Mouse (Mus musculus) heart, embryonic 11.5 days (tissue): ENCODE measurements around the gene Egfl8. TPM values are rescaled to one million over a fixed set of nuclear protein-coding genes. Genes with fewer than 3 reads are reported as not detected.

Experiments
- ATAC-seq: fragments of 200-750 bp; cut with Nextera tagmentation; replicated peaks from 2 replicates; pipeline ENCODE4 v1.8.0; 2017; ENCODE audit warnings: moderate library complexity; ENCODE audit not compliant: insufficient number of reproducible peaks, low FRiP score, low TSS enrichment
- H3K27ac ChIP-seq: fragments of 300-500 bp; sonication (generic); 2 replicates; pipeline ENCODE4 v1.5.1; 2014; ENCODE audit warnings: mild to moderate bottlenecking, low read depth, low read length
- H3K27me3 ChIP-seq: fragments of 300-500 bp; sonication (generic); 2 replicates; pipeline ENCODE4 v1.6.1; 2014; ENCODE audit warnings: mild to moderate bottlenecking, low read length, mixed read lengths; ENCODE audit not compliant: control insufficient read depth, insufficient read depth
- H3K36me3 ChIP-seq: fragments of 300-500 bp; sonication (generic); 2 replicates; pipeline ENCODE4 v1.6.1; 2014; ENCODE audit warnings: mild to moderate bottlenecking, low read length, moderate library complexity, mixed read lengths; ENCODE audit not compliant: control insufficient read depth, insufficient read depth
- H3K4me1 ChIP-seq: fragments of 300-500 bp; sonication (generic); 2 replicates; pipeline ENCODE4 v1.6.1; 2014; ENCODE audit warnings: low read length; ENCODE audit not compliant: control insufficient read depth, insufficient read depth
- H3K4me2 ChIP-seq: fragments of 300-500 bp; sonication (generic); 2 replicates; pipeline ENCODE4 v1.6.1; 2014; ENCODE audit warnings: mild to moderate bottlenecking, moderate library complexity
- H3K4me3 ChIP-seq: fragments of 300-500 bp; sonication (generic); 2 replicates; pipeline ENCODE4 v1.5.1; 2014; ENCODE audit warnings: low read depth, low read length
- H3K9ac ChIP-seq: fragments of 300-500 bp; sonication (generic); 2 replicates; pipeline ENCODE4 v1.6.1; 2014; ENCODE audit warnings: mild to moderate bottlenecking, low read depth, low read length, moderate library complexity
- H3K9me3 ChIP-seq: fragments of 300-500 bp; sonication (generic); replicated peaks from 2 replicates; pipeline ENCODE4 v1.6.1; 2016; ENCODE audit warnings: low read length; ENCODE audit not compliant: control insufficient read depth
- WGBS: fragments of 180-500 bp; shearing (Covaris S2); extraction: QIAGEN DNeasy Blood & Tissue Kit; methylation state at CpG from one replicate; pipeline ENCODE4 v1.1.7; 2014; ENCODE audit not compliant: insufficient replicate concordance; 5-methylcytosine and 5-hydroxymethylcytosine counted together
- polyA plus RNA-seq: library from polyadenylated mRNA; unstranded; fragments of >200 nt; fragmentation: Nextera tagmentation; extraction: Ambion mirVana; gene quantifications from 2 replicates; pipeline ENCODE4 v1.2.1, GENCODE M21; 2014

Egfl8 gene
- polyA plus RNA-seq, 1 experiment from 2014 or later: 0.82 TPM

DNA sequence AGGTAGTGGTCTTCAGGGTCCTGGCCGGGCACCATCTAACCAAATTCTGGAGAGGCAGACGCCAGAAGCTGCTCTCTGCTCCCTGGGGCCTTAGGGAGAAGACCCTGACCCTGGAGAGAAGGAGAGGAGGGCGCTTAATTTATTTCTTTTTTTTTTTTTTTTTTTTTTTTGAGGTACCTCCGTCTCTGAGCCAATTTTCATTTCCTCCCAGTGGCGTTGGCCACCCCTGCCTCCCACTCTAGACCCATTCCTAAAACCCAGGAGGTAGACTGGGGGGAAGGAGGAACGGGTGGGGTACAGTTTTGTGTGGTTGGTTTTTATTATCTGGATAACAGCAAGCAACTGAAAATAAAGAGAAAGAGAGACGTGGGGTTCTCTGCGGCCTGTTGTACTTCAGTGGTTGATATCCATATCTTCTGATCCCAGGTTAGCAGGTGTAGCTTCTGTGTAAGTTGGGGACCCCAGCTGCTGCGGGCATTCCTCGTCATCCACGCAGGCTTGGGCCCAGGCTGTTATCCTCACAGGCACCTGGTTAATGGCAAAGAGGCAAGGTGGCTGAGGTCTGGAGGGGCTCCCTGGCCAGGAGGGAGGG, 2.6 kb downstream of the Egfl8 start:
- no peak for ATAC-seq
- Histone ChIP-seq H3K4me3 (no peak overlapping the region), H3K36me3 (peaks cover 13% of the 10 kb centered on the region), H3K9me3 (no peaks in the 10 kb centered on the region), H3K27ac (no peak overlapping the region), H3K27me3 (no peaks in the 10 kb centered on the region), H3K4me2 (no peak overlapping the region), H3K9ac (no peak overlapping the region), H3K4me1 (peaks cover 8% of the 10 kb centered on the region)
- 85% methylated on average over 11 of the region's 11 CpGs for WGBS

DNA sequence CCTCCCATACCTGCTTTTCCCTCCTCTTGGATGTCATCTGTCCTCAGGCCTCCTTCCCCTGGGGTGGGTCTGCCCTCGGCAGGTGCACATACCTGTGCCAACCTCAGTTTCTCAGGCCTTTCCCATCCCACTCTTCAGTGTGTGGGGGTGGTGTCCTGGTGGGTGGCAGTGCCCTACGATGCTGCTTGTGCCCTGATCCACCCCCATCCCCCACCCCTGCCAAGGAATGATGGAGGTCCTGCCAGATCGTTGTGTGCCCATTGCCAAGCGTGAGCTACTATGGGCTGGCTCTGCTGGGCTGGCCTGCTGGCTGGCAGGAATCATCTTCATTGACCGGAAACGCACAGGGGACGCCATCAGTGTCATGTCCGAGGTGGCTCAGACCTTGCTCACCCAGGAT, 4.7 kb downstream of the Egfl8 start:
- 92% methylated on average over 8 of the region's 8 CpGs for WGBS
- Histone ChIP-seq H3K36me3 (peaks cover 13% of the 10 kb centered on the region), H3K4me1 (peaks cover 17% of the 10 kb centered on the region), H3K9me3 (no peaks in the 10 kb centered on the region), H3K9ac (no peak overlapping the region), H3K27ac (no peak overlapping the region), H3K27me3 (no peaks in the 10 kb centered on the region), H3K4me2 (no peak overlapping the region), H3K4me3 (no peak overlapping the region)
- no peak for ATAC-seq

DNA sequence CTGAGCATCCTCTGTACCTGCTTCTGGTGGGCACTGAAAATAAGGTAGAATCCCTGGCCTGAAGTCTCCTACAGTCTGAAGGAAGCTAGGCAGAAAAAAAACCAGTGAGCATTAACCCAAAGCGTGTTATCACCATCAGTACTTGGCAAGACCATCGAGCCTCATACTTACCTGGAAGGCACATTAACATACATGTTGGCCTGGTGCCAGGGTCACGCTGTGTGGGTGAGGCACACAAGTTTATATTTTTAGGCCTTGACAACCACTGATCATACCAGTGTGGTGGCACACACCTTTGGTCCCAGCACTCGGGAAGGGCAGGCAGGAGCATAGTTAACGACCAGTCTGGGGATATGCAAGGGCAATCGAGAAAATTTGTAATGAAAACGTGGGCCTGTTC, 7.8 kb downstream of the Egfl8 start:
- Histone ChIP-seq H3K36me3 (peaks cover 11% of the 10 kb centered on the region), H3K4me2 (no peak overlapping the region), H3K27ac (no peak overlapping the region), H3K4me1 (peaks cover 27% of the 10 kb centered on the region), H3K4me3 (no peak overlapping the region), H3K27me3 (no peaks in the 10 kb centered on the region), H3K9me3 (no peaks in the 10 kb centered on the region), H3K9ac (no peak overlapping the region)
- ATAC-seq: no peak
- 87% methylated on average over 7 of the region's 7 CpGs for WGBS

DNA sequence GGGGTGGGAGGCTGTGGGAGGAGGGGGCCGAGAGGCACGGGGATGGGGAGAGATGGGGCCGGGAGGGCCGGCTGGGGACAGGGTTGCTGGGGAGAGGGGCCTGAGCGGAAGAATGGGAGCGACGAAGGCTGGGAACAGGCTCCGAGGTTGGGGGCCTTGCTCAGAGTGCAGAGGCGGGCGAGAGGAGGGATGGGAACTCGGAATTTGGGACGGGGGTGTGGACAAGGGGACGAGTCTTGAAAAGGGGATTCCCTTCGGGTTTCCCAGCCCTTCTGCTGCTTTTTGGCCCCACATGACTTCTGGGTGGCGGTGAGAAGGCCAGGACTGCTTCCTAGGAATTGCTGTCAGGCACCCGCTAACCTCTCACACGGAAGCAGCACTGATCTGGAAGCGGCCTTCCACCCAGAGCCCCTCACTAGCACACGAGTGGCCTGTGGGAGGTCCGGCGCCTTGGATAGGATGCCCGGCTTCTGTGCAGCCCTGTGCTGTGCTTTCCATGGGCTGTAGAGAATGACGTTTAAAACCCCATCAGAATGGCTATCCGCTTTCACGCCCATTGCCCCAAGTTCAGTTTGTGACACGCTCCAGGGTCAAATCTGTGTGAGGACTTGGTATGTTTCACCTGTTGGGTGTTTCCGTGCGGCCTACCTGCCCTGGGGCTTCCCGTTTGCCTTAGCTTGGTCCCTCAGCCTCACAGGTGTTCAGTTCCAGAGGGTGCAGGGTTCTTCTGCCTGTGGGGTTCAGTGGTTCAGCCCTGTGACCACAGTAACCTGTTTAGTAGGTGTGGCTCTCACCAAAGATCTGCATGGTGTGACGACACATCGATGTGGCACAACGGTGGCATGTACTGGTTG, 9.4 kb downstream of the Egfl8 start:
- H3K4me2 ChIP-seq: peak overlapping the region; percentile 99
- peaks cover 35% of the 10 kb centered on the region for H3K4me1 ChIP-seq
- peak overlapping the region; percentile 99 for H3K4me3 ChIP-seq
- no peak for ATAC-seq
- H3K27me3 ChIP-seq: no peaks in the 10 kb centered on the region
- WGBS: 15% methylated on average over 32 of the region's 32 CpGs
- peaks cover 4% of the 10 kb centered on the region for H3K36me3 ChIP-seq
- peak overlapping the region; percentile 91 for H3K9ac ChIP-seq
- H3K9me3 ChIP-seq: no peaks in the 10 kb centered on the region
- H3K27ac ChIP-seq: peak overlapping the region; percentile 91

DNA sequence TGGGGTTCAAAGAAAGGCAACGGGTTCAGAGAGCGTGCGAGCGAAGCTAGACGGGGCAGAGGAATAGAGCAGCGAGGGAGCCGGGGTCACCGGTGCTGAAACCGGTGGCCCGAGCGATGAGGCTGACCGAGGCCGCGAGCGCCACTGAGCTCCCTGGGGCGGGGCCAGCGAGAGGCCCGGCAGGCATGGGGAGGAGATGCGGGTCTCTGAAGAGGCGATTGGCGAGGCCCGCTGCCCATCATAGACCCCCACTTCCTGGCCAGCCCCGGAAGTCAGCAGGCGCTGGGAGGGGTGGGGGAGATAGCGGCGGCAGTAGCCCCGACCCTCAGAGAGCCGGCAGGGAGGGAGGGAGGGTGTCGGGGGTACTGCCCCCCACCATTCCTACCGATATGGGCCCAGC, 10.2 kb downstream of the Egfl8 start:
- peak; percentile 55 for ATAC-seq
- WGBS: 1% methylated on average over 26 of the region's 30 CpGs
- Histone ChIP-seq H3K27ac (peak overlapping the region; percentile 91), H3K27me3 (no peaks in the 10 kb centered on the region), H3K4me1 (peaks cover 35% of the 10 kb centered on the region), H3K4me2 (peak overlapping the region; percentile 99), H3K9ac (peak overlapping the region; percentile 91), H3K9me3 (no peaks in the 10 kb centered on the region), H3K4me3 (peak overlapping the region; percentile 99), H3K36me3 (no peaks in the 10 kb centered on the region; the same call in 1 of the 2 replicates)

DNA sequence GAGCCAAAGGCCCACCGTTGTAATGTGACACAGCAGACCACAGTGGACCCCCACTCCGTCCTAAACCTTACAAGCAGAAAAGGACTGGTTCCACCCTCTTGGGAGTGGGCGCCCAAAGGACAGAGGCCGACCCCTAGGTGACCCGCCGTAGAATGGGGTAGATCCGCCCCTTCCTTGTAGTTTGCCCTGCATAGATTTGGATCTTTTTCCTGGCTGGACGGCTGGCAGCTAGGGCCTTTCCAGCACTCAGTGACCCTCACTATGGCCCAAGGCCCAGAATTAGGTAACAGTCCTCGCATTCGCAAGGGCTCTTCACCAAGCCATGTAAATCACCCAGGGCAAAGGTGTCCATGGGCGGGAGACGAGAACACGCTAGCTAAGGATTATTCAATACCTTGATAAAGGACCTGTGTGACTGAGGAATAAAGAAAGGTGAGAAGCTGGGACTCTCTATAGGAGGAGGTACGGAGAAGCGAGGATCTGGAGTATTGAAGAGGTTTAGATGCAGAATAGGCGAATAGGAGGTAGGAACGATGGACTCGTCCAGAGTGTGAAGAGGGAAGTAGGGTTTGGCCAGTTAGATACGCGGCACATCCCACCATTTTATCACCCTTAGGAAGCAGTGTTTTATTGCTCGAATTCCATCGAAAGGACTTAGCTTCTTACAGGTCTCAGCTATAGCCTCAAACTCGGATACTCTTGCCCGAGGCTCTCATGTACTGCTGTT, 11.1 kb downstream of the Egfl8 start:
- WGBS: 16% methylated on average over 24 of the region's 24 CpGs
- no peak for ATAC-seq

DNA sequence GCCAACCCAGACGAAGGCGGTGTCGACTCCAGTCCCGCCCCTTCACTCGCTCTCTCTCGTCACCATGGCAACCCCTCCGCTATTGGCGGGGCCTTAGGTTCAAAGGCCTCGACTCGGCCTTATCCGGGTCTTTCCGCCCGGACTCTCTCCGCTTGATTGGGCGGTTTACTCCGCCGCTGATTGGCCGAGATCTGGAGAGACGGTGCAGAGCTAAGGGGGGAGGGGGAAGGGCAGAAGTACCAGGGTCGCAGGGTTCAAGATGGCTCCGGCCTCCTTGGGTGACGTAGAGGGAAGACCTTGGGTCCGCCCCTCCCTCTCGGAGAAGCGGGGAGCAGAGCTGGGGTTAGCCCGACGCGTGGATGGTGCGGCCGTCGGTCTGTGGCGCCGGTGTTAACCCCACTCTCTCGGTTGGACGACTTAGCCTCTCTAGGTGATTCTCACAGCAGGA, 11.7 kb downstream of the Egfl8 start, which contains the start of gene Agpat1:
Gene Agpat1 (plus strand): TSS at position 202 of the 448 bp plus-strand sequence.
- Histone ChIP-seq H3K9me3 (no peaks in the 10 kb centered on the region), H3K27ac (peak within 1 kb of the TSS; percentile 91), H3K36me3 (peaks cover 6% of the 10 kb centered on the region), H3K27me3 (no peaks in the 10 kb centered on the region), H3K4me2 (peak within 1 kb of the TSS; percentile 99), H3K9ac (peak within 1 kb of the TSS; percentile 86), H3K4me1 (peaks cover 38% of the 10 kb centered on the region), H3K4me3 (peak within 1 kb of the TSS; percentile 99)
- ATAC-seq: peak; percentile 87
- 0% methylated on average over 33 of the region's 35 CpGs for WGBS

More for the DNA sequence above, 11.1 kb downstream of the Egfl8 start:
- Histone ChIP-seq H3K27ac (peak overlapping the region; percentile 91), H3K36me3 (peaks cover 6% of the 10 kb centered on the region), H3K27me3 (no peaks in the 10 kb centered on the region), H3K4me3 (peak overlapping the region; percentile 99), H3K9ac (peak overlapping the region; percentile 74), H3K4me2 (peak overlapping the region; percentile 99), H3K4me1 (peaks cover 35% of the 10 kb centered on the region), H3K9me3 (no peaks in the 10 kb centered on the region)

DNA sequence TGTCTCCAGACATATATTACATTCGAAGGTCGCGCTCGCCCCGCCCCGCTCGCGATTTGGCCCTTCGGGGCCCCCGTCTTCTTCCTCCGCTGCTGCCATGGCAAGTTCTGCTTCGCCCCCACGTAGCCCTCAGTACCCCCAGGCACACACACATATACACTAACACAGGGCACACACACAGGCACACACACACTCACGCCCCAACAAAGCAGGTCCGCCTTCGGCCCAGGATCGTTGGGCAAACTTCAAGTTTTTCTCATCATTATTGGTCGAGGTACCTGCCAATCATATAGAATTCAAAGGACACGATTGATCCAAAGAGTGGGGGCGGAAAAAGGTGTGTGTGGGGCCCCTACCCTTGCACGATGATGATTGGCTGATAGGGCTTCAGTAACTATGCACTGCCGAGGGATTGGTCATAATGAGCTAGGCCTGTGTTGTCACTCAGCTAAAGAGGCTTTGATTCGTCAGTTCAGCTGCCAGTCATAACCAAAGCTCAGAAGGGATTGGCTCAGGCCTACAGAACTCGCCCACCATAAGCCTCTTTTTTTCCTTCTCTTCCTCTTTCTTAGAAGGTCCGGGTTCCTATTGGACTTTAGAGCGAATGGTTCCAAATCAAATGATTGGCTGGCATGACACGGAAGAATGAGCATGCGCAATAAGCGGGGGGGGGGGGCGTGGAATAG, 12.3 kb downstream of the Egfl8 start, which contains the start of gene Rnf5:
Gene Rnf5 (minus strand): TSS at position 316 of the 686 bp plus-strand sequence.
- Histone ChIP-seq H3K4me2 (peak within 1 kb of the TSS; percentile 99), H3K27me3 (no peaks in the 10 kb centered on the region), H3K27ac (peak within 1 kb of the TSS; percentile 91), H3K4me1 (peaks cover 34% of the 10 kb centered on the region), H3K9ac (peak within 1 kb of the TSS; percentile 86), H3K9me3 (no peaks in the 10 kb centered on the region), H3K4me3 (peak within 1 kb of the TSS; percentile 99), H3K36me3 (peaks cover 6% of the 10 kb centered on the region)
- peak; percentile 90 for ATAC-seq
- under 1% methylated on average over 29 of the region's 30 CpGs for WGBS
